ENCODE assay signal across 15 mouse cellular contexts in the genomic region with DNA sequence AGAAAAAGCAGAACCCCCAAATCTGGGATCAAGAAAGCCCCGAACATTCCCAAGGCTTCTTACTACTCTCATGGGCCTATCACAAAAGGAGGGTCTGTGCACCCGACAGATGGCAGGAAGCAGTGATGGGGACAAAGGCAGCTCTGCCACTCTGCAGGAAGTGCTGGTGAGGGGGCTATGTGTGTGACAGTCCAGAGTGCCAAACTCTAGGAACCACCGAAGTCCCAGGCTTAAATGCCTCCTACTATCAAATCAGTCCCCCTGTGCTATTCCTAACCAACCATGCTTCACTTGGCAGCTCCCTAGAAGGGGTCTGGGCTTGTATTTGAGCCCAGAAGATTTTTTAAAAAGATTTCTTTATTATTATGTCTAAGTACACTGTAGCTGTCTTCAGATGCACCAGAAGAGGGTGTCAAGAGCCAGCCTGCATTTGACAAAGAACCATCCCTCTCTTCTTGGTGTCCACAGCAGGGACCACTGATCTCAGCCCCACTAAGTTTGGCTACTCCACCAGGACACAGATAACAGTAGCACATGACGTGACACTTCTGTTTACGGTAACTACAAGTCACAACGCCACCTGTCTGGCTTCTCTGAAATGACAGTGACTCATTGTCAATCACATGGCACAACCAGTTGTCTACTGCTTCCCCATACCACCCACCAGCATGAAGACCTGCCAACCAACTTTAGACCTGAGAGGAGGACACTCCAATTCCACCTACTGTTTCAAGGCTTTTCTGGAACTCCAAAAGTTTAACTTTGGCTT. TPM values are rescaled to one million over a fixed set of nuclear protein-coding genes. Genes with fewer than 3 reads are reported as not detected.
A peak's percentile ranks its signal among the peaks of the same experiment; 100 is the strongest.
DNase-seq lines count a peak whose midpoint lies in the region; ATAC-seq and TF ChIP-seq lines count a peak whose summit lies in the region.
"Had no signal": no experiment of that assay in that cellular context is flagged by ENCODE, and none has a peak within 500 bp of the region (broad histone marks: within the 10 kb centered on the region; RNA-seq: fewer than 3 reads in every experiment).

No protein-coding gene starts in this region.

- no peak for TF ChIP-seq RAD21 in CH12.LX (IDR thresholded peaks at IDR 0.05; ENCODE audit: low read depth, low read length)

- ATAC-seq in liver, embryonic 13.5 days (ENCODE audit: low read depth): 0 out of 2 replicates have a peak, but pooled peaks have one; percentile 17
- no peak for ATAC-seq in liver, embryonic 12.5 days
- peak; percentile 36 for ATAC-seq in activated CD4-positive, CD25-positive, alpha-beta regulatory T cell, adult 4 months
- ATAC-seq in neutrophil, adult 5-6 weeks (ENCODE audit: extremely low read depth, insufficient number of reproducible peaks, low FRiP score, poor library complexity, severe bottlenecking): peak; percentile 6; the same call in 1 of the 2 replicates
- ATAC-seq in hindbrain, embryonic 13.5 days (ENCODE audit: low FRiP score): no peak
- ATAC-seq: forebrain, embryonic 13.5 days; lung, postnatal 0 days had no signal

- WGBS in liver, embryonic 13.5 days (ENCODE audit: insufficient replicate concordance): 68% methylated on average over 6 of the region's 6 CpGs
- 81% methylated on average over 6 of the region's 6 CpGs for WGBS in liver, embryonic 12.5 days (ENCODE audit: insufficient replicate concordance)
- 90% methylated on average over 6 of the region's 6 CpGs for WGBS in hindbrain, embryonic 13.5 days

- H3K4me3 ChIP-seq in liver, embryonic 13.5 days (replicated peaks): no peak overlapping the region
- H3K4me3 ChIP-seq in liver, embryonic 12.5 days: no peak overlapping the region
- no peak overlapping the region for H3K4me3 ChIP-seq in CH12.LX (replicated peaks in 1 of 3; ENCODE audit: low read depth in 2 of 3, low read length in 2 of 3, poor library complexity in 1 of 3)
- H3K4me3 ChIP-seq in hindbrain, embryonic 13.5 days: no peak overlapping the region
- H3K4me3 ChIP-seq: forebrain, embryonic 13.5 days; neural tube, embryonic 13.5 days; stomach, embryonic 15.5 days had no signal

- no peaks in the 10 kb centered on the region for H3K4me1 ChIP-seq in liver, embryonic 13.5 days (replicated peaks)
- H3K4me1 ChIP-seq in liver, embryonic 12.5 days: no peaks in the 10 kb centered on the region
- H3K4me1 ChIP-seq in CH12.LX (ENCODE audit: control insufficient read depth in 1 of 2, insufficient read depth in 2 of 2): peaks cover 0 to 15% of the 10 kb centered on the region in 2 experiments; a peak in 2 of 4 replicates
- H3K4me1 ChIP-seq in hindbrain, embryonic 13.5 days (replicated peaks): no peaks in the 10 kb centered on the region
- H3K4me1 ChIP-seq: forebrain, embryonic 13.5 days; neural tube, embryonic 13.5 days; stomach, embryonic 15.5 days had no signal

- no peak overlapping the region for H3K27ac ChIP-seq in liver, embryonic 13.5 days
- H3K27ac ChIP-seq in liver, embryonic 12.5 days: no peak overlapping the region
- no peak overlapping the region for H3K27ac ChIP-seq in CH12.LX (ENCODE audit: insufficient read depth, low read depth)
- H3K27ac ChIP-seq in hindbrain, embryonic 13.5 days: no peak overlapping the region
- H3K27ac ChIP-seq: forebrain, embryonic 13.5 days; neural tube, embryonic 13.5 days; stomach, embryonic 15.5 days had no signal

- no peaks in the 10 kb centered on the region for H3K27me3 ChIP-seq in liver, embryonic 13.5 days
- no peaks in the 10 kb centered on the region for H3K27me3 ChIP-seq in liver, embryonic 12.5 days (replicated peaks)
- no peaks in the 10 kb centered on the region for H3K27me3 ChIP-seq in CH12.LX (replicated peaks)
- H3K27me3 ChIP-seq in hindbrain, embryonic 13.5 days: no peaks in the 10 kb centered on the region
- H3K27me3 ChIP-seq: forebrain, embryonic 13.5 days; neural tube, embryonic 13.5 days; stomach, embryonic 15.5 days had no signal

- dilution Hi-C loops in CH12.LX (cut with MboI; ENCODE audit: extremely low pct_ligation_motif_present, extremely low pct_unique_long_range_greater_than_20kb, low sequenced_read_pairs): no loop called here

- H3K79me2 ChIP-seq in CH12.LX (replicated peaks; ENCODE audit: control insufficient read depth, extremely low read depth, insufficient read depth, poor library complexity, severe bottlenecking): no peaks in the 10 kb centered on the region

- in situ Hi-C loops in CH12.LX (cut with MboI; ENCODE audit: low pct_ligation_motif_present, low pct_unique_long_range_greater_than_20kb, low sequenced_read_pairs): loop anchor here (10.0 kb wide), 1 partner anchor 235 kb away; no protein-coding TSS in a partner anchor

- no peak overlapping the region for H3K9ac ChIP-seq in liver, embryonic 13.5 days
- no peak overlapping the region for H3K9ac ChIP-seq in liver, embryonic 12.5 days
- H3K9ac ChIP-seq in CH12.LX (ENCODE audit: insufficient read depth, low read depth): no peak overlapping the region
- H3K9ac ChIP-seq in hindbrain, embryonic 13.5 days: no peak overlapping the region
- H3K9ac ChIP-seq: forebrain, embryonic 13.5 days; neural tube, embryonic 13.5 days; stomach, embryonic 15.5 days had no signal

- no peak overlapping the region for H3K4me2 ChIP-seq in liver, embryonic 13.5 days
- no peak overlapping the region for H3K4me2 ChIP-seq in liver, embryonic 12.5 days
- no peak overlapping the region for H3K4me2 ChIP-seq in CH12.LX (ENCODE audit: insufficient read depth, low read depth, poor library complexity, severe bottlenecking)
- no peak overlapping the region for H3K4me2 ChIP-seq in hindbrain, embryonic 13.5 days
- H3K4me2 ChIP-seq: forebrain, embryonic 13.5 days; heart, embryonic 11.5 days; liver, embryonic 11.5 days; neural tube, embryonic 13.5 days; stomach, embryonic 15.5 days had no signal

- TF ChIP-seq CTCF in CH12.LX (conservative IDR thresholded peaks at IDR 0.05 in 1 of 2, IDR thresholded peaks at IDR 0.05 in 1 of 2; ENCODE audit: low read depth in 2 of 2, low read length in 2 of 2): peak in 1 of 2 experiments; percentile 26; a peak in 1 of 4 replicates

- no peak for TF ChIP-seq EP300 in CH12.LX (IDR thresholded peaks at IDR 0.05; ENCODE audit: low read length)

- no peaks in the 10 kb centered on the region for H3K9me3 ChIP-seq in liver, embryonic 13.5 days (replicated peaks)
- no peaks in the 10 kb centered on the region for H3K9me3 ChIP-seq in liver, embryonic 12.5 days (replicated peaks)
- H3K9me3 ChIP-seq in CH12.LX (replicated peaks; ENCODE audit: low read length): no peaks in the 10 kb centered on the region
- no peaks in the 10 kb centered on the region for H3K9me3 ChIP-seq in hindbrain, embryonic 13.5 days
- H3K9me3 ChIP-seq: forebrain, embryonic 13.5 days; neural tube, embryonic 13.5 days; stomach, embryonic 15.5 days had no signal

- peaks cover 53% of the 10 kb centered on the region for H3K36me3 ChIP-seq in liver, embryonic 13.5 days
- H3K36me3 ChIP-seq in liver, embryonic 12.5 days: peaks cover 49% of the 10 kb centered on the region
- H3K36me3 ChIP-seq in CH12.LX (replicated peaks in 1 of 2; ENCODE audit: control insufficient read depth in 1 of 2, insufficient read depth in 1 of 2, low read length in 1 of 2): peaks cover 37 to 77% of the 10 kb centered on the region in 2 experiments
- H3K36me3 ChIP-seq in hindbrain, embryonic 13.5 days: peaks cover 67% of the 10 kb centered on the region

- no peak for TF ChIP-seq POLR2A in CH12.LX (IDR thresholded peaks at IDR 0.05; ENCODE audit: low read depth, low read length)

- no peak for DNase-seq in liver, embryonic 13.5 days
- peak; percentile 47 for DNase-seq in CH12.LX (ENCODE audit: extremely low read depth)
- DNase-seq in gastrocnemius, postnatal 10 days: no peak
- DNase-seq in cerebellum, adult 11-12 months: no peak
- DNase-seq: layer of hippocampus, postnatal 36 days had no signal

TF ChIP-seq in CH12.LX, 34 proteins besides CTCF, POLR2A, EP300 and RAD21:
- no peak for TF ChIP-seq SIN3A (IDR thresholded peaks at IDR 0.05; ENCODE audit: low read length)
- TF ChIP-seq MAZ (IDR thresholded peaks at IDR 0.05; ENCODE audit: low read depth, low read length): no peak
- TF ChIP-seq MAFK (IDR thresholded peaks at IDR 0.05; ENCODE audit: insufficient replicate concordance, low read length): no peak
- TF ChIP-seq IRF4 (IDR thresholded peaks at IDR 0.05; ENCODE audit: low read depth, low read length): no peak
- no peak for TF ChIP-seq SMC3 (IDR thresholded peaks at IDR 0.05; ENCODE audit: low read depth, low read length)
- TF ChIP-seq USF2 (conservative IDR thresholded peaks at IDR 0.05; ENCODE audit: low read depth, low read length): no peak

RNA-seq across cellular contexts. Expression of a gene that starts 41.0 kb away (rescaled TPM):
- 11.0 and 13.7 TPM in 2 replicates for polyA plus RNA-seq in liver, embryonic 13.5 days (2015; fragmentation: Nextera tagmentation; extraction: Ambion mirVana)
- 16.4 and 17.0 TPM in 2 replicates for polyA plus RNA-seq in liver, embryonic 12.5 days (2016; fragmentation: Nextera tagmentation; extraction: Ambion mirVana)
- 20.1 and 27.9 TPM in 2 replicates for total RNA-seq in CH12.LX (2012; rRNA removed)
- total RNA-seq in CH12.LX (2014; rRNA removed): 40.1 and 40.5 TPM in 2 replicates
- 26.3 and 27.9 TPM in 2 replicates for polyA plus RNA-seq in CH12.LX (2012; ENCODE audit: insufficient read length, low read depth)
- polyA plus RNA-seq in activated CD4-positive, CD25-positive, alpha-beta regulatory T cell, adult 4 months (2017; shearing (Covaris generic)): 1 to 10 TPM; 3.5 to 4.0 TPM
- total RNA-seq in neutrophil, adult 5-6 weeks (2017): 22.3 and 23.2 TPM in 2 replicates
- 10 to 100 TPM; 18.0 to 19.4 TPM for total RNA-seq in gastrocnemius, postnatal 10 days (2021)
- 10.9 and 11.5 TPM in 2 replicates for polyA plus RNA-seq in hindbrain, embryonic 13.5 days (2015; fragmentation: Nextera tagmentation; extraction: Ambion mirVana)

RNA-seq across cellular contexts. Expression of a gene that starts 48.9 kb away (rescaled TPM):
- 3.5 and 3.6 TPM in 2 replicates for polyA plus RNA-seq in liver, embryonic 13.5 days (2015; fragmentation: Nextera tagmentation; extraction: Ambion mirVana)
- 5.8 and 6.2 TPM in 2 replicates for polyA plus RNA-seq in liver, embryonic 12.5 days (2016; fragmentation: Nextera tagmentation; extraction: Ambion mirVana)
- 9.7 and 11.4 TPM in 2 replicates for total RNA-seq in CH12.LX (2012; rRNA removed)
- 6.0 and 7.5 TPM in 2 replicates for total RNA-seq in CH12.LX (2014; rRNA removed)
- 9.6 and 10.7 TPM in 2 replicates for polyA plus RNA-seq in CH12.LX (2012; ENCODE audit: insufficient read length, low read depth)
- 1 to 10 TPM; 5.5 to 5.8 TPM for polyA plus RNA-seq in activated CD4-positive, CD25-positive, alpha-beta regulatory T cell, adult 4 months (2017; shearing (Covaris generic))
- 26.4 and 30.3 TPM in 2 replicates for total RNA-seq in neutrophil, adult 5-6 weeks (2017)
- total RNA-seq in gastrocnemius, postnatal 10 days (2021): 1 to 10 TPM; 7.6 to 8.9 TPM
- polyA plus RNA-seq in hindbrain, embryonic 13.5 days (2015; fragmentation: Nextera tagmentation; extraction: Ambion mirVana): 8.3 and 8.9 TPM in 2 replicates

Comparison
In these comparisons a context has a peak if more than half of its experiments do, and no peak if none do; other contexts are left out.
1. ATAC-seq: peak in liver, embryonic 13.5 days (single experiment), activated CD4-positive, CD25-positive, alpha-beta regulatory T cell, adult 4 months (single experiment) and neutrophil, adult 5-6 weeks (single experiment); none in liver, embryonic 12.5 days (single experiment) and hindbrain, embryonic 13.5 days (single experiment).